Mouse (Mus musculus): Measurements from ENCODE around the gene Ccdc153.

Gene Ccdc153

DNA sequence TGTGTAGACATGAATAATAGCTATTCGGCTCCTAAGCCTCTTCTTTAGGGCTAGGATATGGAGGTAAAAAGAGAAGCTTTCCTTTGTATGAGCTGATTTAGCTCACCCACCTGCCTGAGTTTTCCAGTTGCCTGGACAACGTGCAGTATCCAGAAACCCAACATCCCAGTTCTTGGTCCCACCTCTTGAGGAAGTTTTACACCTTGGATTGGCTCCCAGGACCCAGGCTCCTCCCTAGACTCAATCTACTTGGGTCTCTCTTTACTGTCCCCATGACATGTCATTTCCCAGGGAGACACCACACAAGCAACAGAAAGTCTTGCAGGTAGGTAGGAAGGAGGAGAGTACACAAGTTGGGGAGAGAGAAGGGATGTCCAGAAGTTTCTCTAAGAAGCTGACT lies at the start of gene Ccdc153:
TSS of gene Ccdc153 (plus strand) at position 278 of the 400 bp plus-strand sequence.
- in situ Hi-C loops (cut with MboI; ENCODE audit: low pct_unique_long_range_greater_than_20kb in 1 of 2, low sequenced_read_pairs in 2 of 2, unreplicated experiment in 1 of 2): no loop called here

DNA sequence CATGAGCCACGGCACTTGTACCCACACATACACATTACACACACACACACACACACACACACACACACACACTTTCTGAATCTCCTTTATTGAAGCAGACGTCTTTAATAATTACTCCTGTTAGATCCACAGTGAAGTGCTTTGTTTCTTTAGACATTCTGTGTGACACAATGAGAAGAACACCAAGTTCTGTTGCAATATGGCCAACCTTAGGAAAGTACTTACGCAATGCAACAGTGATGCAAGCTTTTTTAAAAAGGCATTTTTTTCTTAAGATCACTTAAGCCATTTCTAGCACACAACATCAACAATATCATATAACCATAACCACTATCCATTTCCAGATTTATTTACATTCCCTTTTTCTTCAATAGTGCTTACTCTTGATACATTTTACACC lies 49.3 kb upstream of the Ccdc153 start:
- in situ Hi-C loops (cut with MboI; ENCODE audit: low pct_unique_long_range_greater_than_20kb in 1 of 2, low sequenced_read_pairs in 2 of 2, unreplicated experiment in 1 of 2): no loop called here

DNA sequence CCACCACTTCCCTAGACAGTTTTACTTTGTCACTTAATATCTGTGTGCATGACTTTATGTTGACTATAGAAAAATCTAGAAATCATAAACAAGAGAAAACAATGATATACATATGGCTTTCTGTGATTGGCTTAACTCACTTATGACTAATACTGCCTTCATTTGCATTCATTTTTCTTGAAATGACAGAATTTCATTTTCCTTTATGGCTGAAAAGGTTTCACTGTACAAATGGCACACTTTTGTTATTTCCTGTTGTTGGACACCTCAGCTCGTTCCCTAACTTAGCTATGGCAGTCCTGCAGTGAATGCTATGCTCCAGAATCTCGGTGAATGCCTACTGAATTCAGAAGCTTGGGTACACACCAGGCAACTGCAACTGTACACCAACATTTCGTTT lies 48.2 kb upstream of the Ccdc153 start:
- in situ Hi-C loops (cut with MboI; ENCODE audit: low pct_unique_long_range_greater_than_20kb in 1 of 2, low sequenced_read_pairs in 2 of 2, unreplicated experiment in 1 of 2): no loop called here

DNA sequence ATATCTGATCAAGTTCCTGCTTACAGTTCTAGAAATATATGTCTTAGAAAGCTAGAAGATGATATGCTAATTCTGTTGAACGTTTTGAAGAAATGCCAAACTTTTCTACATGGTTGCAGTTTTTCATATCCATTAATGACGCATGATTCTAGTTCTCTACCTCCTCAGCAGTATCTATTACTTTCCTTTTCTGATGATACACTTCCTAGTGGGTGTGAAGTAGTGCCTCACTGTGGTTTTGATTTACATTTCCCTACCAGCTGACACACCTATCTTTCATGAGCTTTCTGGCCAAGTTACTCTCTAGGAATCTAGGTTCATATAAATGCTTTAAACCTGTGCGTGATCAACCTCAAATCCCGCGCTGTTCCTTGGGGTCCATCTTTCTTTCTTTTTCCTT lies 47.7 kb upstream of the Ccdc153 start:
- in situ Hi-C loops (cut with MboI; ENCODE audit: low pct_unique_long_range_greater_than_20kb in 1 of 2, low sequenced_read_pairs in 2 of 2, unreplicated experiment in 1 of 2): no loop called here

DNA sequence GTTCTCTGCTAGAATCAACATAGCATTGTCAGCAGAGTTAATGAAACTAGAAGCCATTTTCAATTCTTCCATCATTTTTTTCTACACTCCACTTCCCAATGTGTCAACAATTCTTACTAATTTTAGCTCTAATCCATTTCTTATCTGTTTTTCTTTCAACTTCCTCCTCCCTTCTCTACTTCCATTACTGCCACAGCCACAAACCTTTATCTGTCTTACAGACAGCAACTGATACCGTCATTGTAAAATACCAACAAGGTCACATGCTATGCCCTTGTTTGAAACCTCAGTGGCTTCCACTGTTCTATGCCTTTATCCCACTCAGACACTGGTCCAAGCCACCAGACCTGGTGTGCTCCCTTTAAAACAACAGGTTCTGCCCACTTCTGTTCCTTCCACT lies 46.5 kb upstream of the Ccdc153 start:
- in situ Hi-C loops (cut with MboI; ENCODE audit: low pct_unique_long_range_greater_than_20kb in 1 of 2, low sequenced_read_pairs in 2 of 2, unreplicated experiment in 1 of 2): no loop called here

DNA sequence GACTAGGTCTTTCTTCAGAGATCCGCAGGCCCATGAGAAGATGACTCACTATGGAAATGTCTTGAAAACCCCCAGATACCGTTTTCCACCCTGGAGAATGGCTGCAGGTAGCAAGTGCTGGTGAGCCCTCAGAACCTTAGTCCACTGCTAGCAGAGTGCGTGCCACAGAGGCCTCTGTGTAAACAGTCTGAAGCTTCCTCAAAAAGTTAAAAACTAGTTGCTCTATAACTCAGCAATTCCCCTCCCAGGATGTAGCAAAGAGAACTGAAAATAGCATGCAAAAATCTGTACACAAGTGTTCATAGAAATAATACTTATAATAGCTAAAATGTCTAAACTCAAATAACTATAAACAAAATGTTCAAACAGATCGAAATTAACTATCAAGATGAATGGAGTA lies 44.1 kb upstream of the Ccdc153 start:
- in situ Hi-C loops (cut with MboI; ENCODE audit: low pct_unique_long_range_greater_than_20kb in 1 of 2, low sequenced_read_pairs in 2 of 2, unreplicated experiment in 1 of 2): no loop called here

DNA sequence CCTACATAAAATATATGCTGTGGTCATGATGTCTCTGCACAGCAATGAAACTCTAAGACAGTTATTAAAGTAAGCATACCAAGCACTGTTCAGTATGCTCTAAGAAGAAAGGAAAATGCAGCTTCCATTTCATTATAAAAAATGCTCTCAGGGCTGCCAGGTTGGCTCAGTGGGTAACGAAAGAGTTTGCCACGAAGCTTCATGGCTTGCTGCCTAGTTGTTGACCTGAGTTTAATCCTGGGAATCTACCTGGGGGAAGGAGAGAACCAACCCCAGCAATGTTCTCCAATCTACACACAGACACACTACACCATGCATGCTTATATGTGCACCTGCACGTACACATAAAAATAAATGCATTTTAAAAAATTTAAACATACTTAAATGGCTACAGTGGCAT lies 41.3 kb upstream of the Ccdc153 start:
- in situ Hi-C loops (cut with MboI; ENCODE audit: low pct_unique_long_range_greater_than_20kb in 1 of 2, low sequenced_read_pairs in 2 of 2, unreplicated experiment in 1 of 2): no loop called here

DNA sequence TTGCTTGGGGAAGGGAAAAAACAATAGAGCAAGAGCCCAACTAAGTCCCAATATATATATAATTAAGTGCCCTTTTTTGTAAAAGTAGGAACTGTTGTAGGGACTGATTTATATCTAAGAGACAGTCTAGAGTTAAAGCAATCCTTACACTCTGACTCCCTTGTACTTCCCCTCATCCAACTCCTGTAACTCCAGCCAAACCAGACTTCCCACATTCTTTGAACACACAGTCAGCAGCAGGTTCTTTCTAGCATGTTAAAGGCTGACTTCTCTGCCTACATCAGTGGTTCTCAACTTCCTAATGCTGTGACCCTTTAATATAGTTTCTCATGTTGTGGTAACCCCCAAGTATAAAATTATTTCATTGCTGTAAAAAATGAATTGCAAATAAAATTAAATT lies 40.9 kb upstream of the Ccdc153 start:
- in situ Hi-C loops (cut with MboI; ENCODE audit: low pct_unique_long_range_greater_than_20kb in 1 of 2, low sequenced_read_pairs in 2 of 2, unreplicated experiment in 1 of 2): no loop called here

DNA sequence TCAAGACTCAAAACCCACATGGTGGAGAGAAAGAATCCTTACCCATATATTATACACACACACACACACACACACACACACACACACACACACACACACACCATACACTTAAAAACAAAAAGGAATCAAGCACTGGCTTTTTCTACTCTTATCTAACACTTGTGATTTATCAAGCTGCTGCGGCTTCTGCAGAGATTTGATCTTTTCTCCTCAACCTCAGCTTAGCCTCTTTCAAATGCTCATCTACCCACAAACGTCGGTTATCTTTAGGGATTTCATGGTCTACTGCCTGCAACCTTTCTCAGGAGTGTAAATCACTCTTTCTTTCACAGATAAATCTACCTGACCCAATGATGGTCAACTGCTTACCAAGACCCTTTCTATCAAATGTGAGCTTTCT lies 40.0 kb upstream of the Ccdc153 start:
- in situ Hi-C loops (cut with MboI; ENCODE audit: low pct_unique_long_range_greater_than_20kb in 1 of 2, low sequenced_read_pairs in 2 of 2, unreplicated experiment in 1 of 2): no loop called here

DNA sequence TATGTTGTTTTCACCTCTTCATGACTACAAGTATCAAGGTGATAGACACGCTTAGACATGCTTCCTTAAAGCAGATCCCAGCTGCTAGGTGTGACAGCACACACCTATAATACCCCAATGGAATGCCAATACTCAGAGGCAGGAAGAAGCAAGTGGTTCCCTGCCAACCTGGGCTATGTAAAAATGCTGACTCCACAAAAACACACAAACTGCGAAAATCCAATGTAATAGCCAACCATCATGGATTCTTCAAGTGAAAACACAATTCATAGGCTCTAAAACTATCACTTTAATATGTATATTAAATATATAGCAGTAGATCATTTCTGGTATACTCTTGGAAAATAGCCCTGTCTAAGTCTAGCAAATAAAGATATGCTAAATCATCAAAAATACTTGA lies 32.6 kb upstream of the Ccdc153 start:
- in situ Hi-C loops (cut with MboI; ENCODE audit: low pct_unique_long_range_greater_than_20kb in 1 of 2, low sequenced_read_pairs in 2 of 2, unreplicated experiment in 1 of 2): no loop called here

DNA sequence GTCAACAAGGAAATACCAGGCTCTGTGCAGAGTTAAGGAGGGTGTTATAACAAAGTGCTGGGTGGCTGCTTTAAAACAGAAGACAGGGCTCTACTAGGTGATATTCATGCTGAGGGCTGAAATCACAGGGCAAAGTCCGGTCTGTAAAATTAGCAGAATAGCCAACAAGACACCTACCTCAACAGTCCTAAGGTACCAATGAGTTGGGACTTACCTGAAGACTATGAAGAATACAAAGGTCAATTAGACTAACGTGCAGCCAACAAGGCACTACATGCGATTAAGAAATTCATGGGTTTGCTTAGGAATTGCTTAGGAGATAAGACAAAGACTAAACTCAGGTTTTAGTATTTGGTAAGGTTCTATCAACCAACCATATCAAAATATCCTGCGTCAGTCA lies 31.1 kb upstream of the Ccdc153 start:
- in situ Hi-C loops (cut with MboI; ENCODE audit: low pct_unique_long_range_greater_than_20kb in 1 of 2, low sequenced_read_pairs in 2 of 2, unreplicated experiment in 1 of 2): no loop called here

DNA sequence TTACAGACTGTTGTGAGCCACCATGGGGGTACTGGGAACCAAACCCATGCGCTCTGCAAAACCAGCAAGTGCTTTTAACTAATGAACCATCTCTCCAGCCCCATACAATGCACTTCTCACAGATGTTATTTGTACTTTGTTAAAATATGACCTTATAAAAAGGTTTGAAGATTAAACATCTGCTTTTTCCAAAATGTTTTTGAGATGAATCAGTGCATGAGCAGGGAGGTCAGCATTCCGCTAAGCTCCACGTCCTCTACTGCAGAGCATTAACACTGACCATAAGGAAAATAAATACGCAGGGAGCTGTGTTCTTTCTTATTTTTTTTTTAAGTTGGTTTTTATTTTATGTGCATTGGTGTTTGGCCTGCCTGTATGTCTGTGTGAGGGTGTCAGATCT lies 28.1 kb upstream of the Ccdc153 start:
- in situ Hi-C loops (cut with MboI; ENCODE audit: low pct_unique_long_range_greater_than_20kb in 1 of 2, low sequenced_read_pairs in 2 of 2, unreplicated experiment in 1 of 2): no loop called here

DNA sequence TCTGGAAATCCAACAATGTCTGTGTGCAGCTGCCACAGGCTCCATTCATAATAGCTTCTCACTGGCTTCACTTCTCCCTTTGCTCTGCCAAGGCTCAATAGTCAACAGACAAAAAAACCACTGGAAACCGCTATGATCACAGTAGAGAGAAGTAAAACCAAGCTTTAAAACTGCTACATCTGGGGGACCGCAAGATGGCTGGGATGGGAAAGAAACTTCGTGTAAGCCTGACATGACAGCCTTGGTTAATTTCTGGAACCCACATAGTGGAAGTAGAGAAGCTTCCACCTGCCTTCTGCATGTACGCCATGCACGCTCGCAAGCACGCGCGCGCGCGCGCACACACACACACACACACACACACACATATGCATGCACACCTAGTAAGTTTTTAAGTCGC lies 26.9 kb upstream of the Ccdc153 start:
- in situ Hi-C loops (cut with MboI; ENCODE audit: low pct_unique_long_range_greater_than_20kb in 1 of 2, low sequenced_read_pairs in 2 of 2, unreplicated experiment in 1 of 2): no loop called here

DNA sequence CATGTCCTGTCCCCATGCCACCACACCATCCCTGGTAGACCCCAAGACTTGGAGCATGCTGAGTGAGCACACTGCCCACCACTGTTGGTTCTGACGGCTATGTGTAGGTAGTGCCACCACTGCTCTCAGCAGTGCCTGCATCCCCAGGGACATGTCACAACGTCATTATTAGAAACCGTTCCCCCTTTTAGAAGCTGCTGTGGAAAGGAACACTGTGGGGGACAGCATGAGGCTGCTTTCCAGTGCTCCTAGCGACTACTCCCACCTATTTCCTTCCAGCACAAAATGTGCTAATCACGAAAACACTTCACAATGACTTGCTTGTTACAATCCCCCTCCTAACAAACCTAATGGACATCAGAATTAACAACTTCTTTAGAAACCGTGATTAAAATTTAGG lies 14.5 kb upstream of the Ccdc153 start:
- in situ Hi-C loops (cut with MboI; ENCODE audit: low pct_unique_long_range_greater_than_20kb in 1 of 2, low sequenced_read_pairs in 2 of 2, unreplicated experiment in 1 of 2): no loop called here

DNA sequence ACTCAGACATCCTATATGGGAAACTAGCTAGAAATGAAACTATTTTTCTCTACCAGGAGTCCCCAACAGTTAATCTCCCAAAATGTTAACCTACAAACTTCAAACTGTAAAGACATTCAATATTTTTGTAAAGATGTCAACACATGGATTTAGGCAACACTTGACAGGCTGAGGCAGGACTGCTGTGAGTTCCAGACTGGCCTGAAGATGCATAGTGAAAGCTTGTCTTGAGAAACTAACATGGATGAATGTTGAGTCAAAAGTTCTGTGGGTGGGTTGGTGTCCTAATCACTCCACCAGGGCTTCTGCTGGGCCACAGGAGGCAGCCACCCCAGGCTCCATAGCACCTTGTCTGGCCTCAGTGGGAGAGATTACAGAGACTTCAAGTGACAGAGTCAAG lies 8.9 kb upstream of the Ccdc153 start:
- in situ Hi-C loops (cut with MboI; ENCODE audit: low pct_unique_long_range_greater_than_20kb in 1 of 2, low sequenced_read_pairs in 2 of 2, unreplicated experiment in 1 of 2): no loop called here

DNA sequence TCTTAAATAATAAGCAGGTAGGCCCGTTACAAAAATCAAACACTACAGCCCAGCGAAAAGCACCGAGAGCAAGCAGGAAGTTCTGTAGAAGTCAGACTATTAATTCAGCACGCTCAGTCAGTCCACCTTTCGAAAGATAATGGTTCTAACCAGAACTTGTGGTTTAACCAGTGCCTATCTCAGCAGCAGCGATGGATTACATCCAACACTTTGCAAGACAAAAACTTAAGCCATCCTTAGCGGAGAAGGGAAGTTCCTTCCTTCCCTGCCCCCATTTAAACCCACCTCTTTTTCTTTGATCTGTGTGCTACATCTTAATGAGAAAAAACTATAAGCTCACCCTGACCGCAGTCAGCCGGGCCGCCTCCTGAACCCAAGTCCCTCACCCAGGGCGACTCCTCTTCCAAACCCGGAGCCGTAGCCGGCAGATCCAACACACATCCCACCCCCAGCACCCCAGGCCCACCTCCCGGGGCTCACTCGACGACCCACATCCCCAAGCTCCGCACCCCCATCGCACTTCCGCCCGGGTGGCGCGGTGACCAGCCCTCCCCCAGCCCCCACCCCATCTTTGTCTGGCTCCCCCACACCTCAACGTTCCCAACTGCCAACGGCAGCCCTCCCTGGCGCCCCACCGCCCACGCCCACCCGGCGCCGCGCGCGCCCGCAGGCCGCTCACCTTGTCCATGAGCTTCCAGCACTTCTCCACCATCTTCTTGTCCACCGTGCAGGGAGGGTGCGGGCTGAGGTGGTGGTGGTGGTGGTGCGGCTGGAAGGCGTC lies 7.3 kb upstream of the Ccdc153 start:
- in situ Hi-C loops (cut with MboI; ENCODE audit: low pct_unique_long_range_greater_than_20kb in 1 of 2, low sequenced_read_pairs in 2 of 2, unreplicated experiment in 1 of 2): no loop called here

DNA sequence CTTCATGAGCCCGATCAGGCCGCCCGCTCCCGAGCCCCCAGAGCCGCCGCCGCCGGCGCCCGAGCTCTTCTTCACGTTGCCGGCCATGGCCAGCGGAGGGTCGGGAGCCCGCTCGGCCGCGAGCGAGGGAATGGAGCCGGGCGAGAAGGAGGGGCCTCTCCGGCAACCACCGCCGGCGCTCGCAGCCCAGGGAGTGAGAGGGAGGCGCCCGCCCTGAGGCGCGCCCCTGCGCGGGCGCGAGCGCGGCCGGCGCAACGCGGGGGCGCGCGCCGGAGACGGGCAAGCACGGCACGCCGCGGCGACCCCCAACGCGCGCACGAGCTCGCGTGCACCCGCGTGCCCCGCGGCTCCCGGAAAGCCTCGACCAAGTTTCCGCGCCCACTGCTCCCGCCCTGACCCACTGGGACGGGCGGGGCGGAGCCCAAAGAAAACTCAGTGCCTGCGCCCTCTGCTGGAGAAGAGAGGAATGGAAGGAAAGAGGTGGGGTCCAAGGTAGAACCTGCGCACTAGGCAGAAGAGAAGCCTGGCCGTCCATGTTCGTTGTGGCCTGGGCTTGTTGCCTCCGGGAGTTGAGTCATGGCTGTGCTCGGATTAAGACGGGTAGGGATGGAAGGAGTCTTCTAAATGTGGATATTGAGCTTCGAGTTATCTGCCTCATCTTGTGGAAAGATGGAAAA lies 6.5 kb upstream of the Ccdc153 start, which contains the start of gene Cbl:
TSS of gene Cbl (minus strand) at position 248 of the 677 bp plus-strand sequence.
- in situ Hi-C loops (cut with MboI; ENCODE audit: low pct_unique_long_range_greater_than_20kb in 1 of 2, low sequenced_read_pairs in 2 of 2, unreplicated experiment in 1 of 2): no loop called here

DNA sequence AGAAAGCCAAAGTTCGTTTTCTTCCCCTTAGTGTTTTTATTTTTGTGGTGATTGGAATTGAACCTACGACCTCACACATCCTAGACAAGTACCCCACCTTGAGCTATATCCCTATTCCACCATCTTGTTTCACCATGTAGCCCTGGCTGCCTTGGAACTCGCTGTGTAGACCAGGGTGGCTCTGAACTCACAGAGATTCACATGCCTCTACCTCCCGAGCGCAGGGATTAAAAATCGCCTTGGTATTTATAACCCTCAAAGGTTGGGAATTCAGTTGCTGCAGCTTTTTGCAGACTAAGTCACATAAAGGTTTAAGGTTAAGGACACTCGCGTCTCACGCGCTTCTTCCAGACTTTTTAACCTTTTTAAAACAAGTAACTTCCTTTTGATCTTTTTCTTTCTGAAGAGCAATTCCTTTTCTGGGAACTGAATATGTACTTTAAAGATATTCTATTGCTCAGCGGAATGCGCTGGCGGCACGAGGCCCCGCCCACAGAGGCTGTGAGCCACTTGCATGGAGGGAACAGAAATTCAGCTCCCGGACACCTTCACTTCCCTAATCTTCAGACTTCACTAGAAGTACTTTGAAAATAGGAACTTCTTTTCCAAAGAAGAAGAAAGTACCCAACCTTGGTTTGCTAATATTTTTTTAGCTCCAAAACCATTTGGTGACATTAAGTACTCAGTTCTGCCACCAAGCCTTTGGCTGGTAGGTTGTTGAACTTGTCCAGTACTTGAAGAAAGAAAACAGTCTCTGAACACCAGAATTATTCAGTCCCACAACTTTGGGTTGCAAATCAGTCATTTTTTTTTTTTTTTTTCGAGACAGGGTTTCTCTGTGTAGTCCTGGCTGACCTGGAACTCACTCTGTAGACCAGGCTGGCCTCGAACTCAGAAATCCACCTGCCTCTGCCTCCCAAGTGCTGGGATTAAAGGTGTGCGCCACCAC lies 5.7 kb upstream of the Ccdc153 start:
- in situ Hi-C loops (cut with MboI; ENCODE audit: low pct_unique_long_range_greater_than_20kb in 1 of 2, low sequenced_read_pairs in 2 of 2, unreplicated experiment in 1 of 2): no loop called here

DNA sequence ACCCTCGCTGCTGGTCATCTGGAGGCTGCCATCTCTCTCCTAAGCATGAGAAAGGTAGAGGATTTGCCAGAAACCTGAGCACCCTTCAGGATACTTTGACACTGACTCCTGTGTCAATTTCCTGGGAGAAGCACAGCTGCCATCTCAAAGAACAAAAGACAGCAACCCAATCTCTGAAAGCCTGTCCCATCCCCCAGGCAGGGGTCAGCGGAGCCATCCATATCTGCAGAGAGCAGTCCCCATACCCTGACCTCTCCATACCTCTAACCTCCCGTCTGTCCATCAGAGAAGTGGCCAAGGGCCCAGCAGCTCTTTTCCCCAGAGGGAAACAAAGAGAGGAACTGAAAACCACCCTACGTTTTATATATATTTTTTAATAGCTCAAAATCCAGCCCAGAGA lies 3.9 kb upstream of the Ccdc153 start:
- in situ Hi-C loops (cut with MboI; ENCODE audit: low pct_unique_long_range_greater_than_20kb in 1 of 2, low sequenced_read_pairs in 2 of 2, unreplicated experiment in 1 of 2): no loop called here

All from mouse embryonic stem cell (cell line).